Mouse (Mus musculus) CD4-positive, CD25-positive, alpha-beta regulatory T cell, adult 9 weeks (primary cell): ENCODE data around the gene Dnajc17. TPM values are rescaled to one million over a fixed set of nuclear protein-coding genes. Genes with fewer than 3 reads are reported as not detected.

Experiments
- polyA plus RNA-seq: library from polyadenylated mRNA; unstranded; fragments of 100-300 nt; shearing (Covaris generic); gene quantifications from one replicate; pipeline ENCODE4 v1.2.1, GENCODE M21; 2017

Gene Dnajc17
- 24.1 TPM for polyA plus RNA-seq

GRCm38 (mm10) chr2:119208344-119209175 is at the start of gene Dnajc17, which contains the start of gene Zfyve19:
Gene Dnajc17 (minus strand): TSS chr2:119208795.
Gene Zfyve19 (plus strand): TSS chr2:119208617.

GRCm38 (mm10) chr2:119237210-119237870 is 28.7 kb upstream of the Dnajc17 start, which contains the start of gene Spint1:
Gene Spint1 (plus strand): TSS chr2:119237362.

GRCm38 (mm10) chr2:119229775-119230704 is 21.4 kb upstream of the Dnajc17 start, which contains the start of gene Ppp1r14d:
Gene Ppp1r14d (minus strand): TSS chr2:119229906.

GRCm38 (mm10) chr2:119173991-119174651 is 34.5 kb downstream of the Dnajc17 start, which contains the start of gene Gm14137:
Gene Gm14137 (plus strand): TSS chr2:119174509.

GRCm38 (mm10) chr2:119166901-119167865 is 41.4 kb downstream of the Dnajc17 start, which contains the start of gene Gchfr:
Gene Gchfr (plus strand): TSS chr2:119167773.

GRCm38 (mm10) chr2:119156681-119157572 is 51.7 kb downstream of the Dnajc17 start, which contains the start of gene Rmdn3:
Gene Rmdn3 (minus strand): TSS chr2:119157034.

Other genes with a start within 250 kb of the Dnajc17 start
- gene Ccdc32, start 179.4 kb downstream of the Dnajc17 start, polyA plus RNA-seq = 27.4 TPM
- 2.5 TPM for gene Rpusd2, start 174.0 kb downstream of the Dnajc17 start, polyA plus RNA-seq
- gene Knl1, start 161.7 kb downstream of the Dnajc17 start, polyA plus RNA-seq = 2.3 TPM
- gene Rad51, start 96.0 kb downstream of the Dnajc17 start, polyA plus RNA-seq = 6.8 TPM
- 30.7 TPM for gene Rmdn3, start 51.8 kb downstream of the Dnajc17 start, polyA plus RNA-seq
- not detected for gene Gchfr, start 41.0 kb downstream of the Dnajc17 start, polyA plus RNA-seq
- gene Gm14137, start 34.3 kb downstream of the Dnajc17 start, polyA plus RNA-seq = 1.1 TPM
- 57.0 TPM for gene Zfyve19, start 178 bp downstream of the Dnajc17 start, polyA plus RNA-seq
- gene Ppp1r14d, start 21.1 kb upstream of the Dnajc17 start, polyA plus RNA-seq = not detected
- not detected for gene Spint1, start 28.6 kb upstream of the Dnajc17 start, polyA plus RNA-seq
- 0.21 TPM for gene Rhov, start 62.5 kb upstream of the Dnajc17 start, polyA plus RNA-seq
- 20.2 TPM for gene Vps18, start 79.9 kb upstream of the Dnajc17 start, polyA plus RNA-seq
- gene Dll4, start 117.0 kb upstream of the Dnajc17 start, polyA plus RNA-seq = not detected
- gene Chac1, start 142.4 kb upstream of the Dnajc17 start, polyA plus RNA-seq = 0.16 TPM